Mouse (Mus musculus): ENCODE measurements around the gene Slc25a17. TPM values are rescaled to one million over a fixed set of nuclear protein-coding genes. Genes with fewer than 3 reads are reported as not detected.

The Slc25a17 gene
- polyA plus RNA-seq, 1 experiment from 2014 or later = 105 TPM

- no peak overlapping the region for H3K9ac ChIP-seq (ENCODE audit: low read length)
- ATAC-seq (replicated peaks; ENCODE audit: low FRiP score) = no peak
- H3K27ac ChIP-seq (ENCODE audit: low read depth, low read length) = no peak overlapping the region
- H3K9me3 ChIP-seq (ENCODE audit: control insufficient read depth, low read length) = no peaks in the 10 kb centered on the region
- H3K27me3 ChIP-seq (ENCODE audit: control insufficient read depth, insufficient read depth, low read length) = no peaks in the 10 kb centered on the region
- H3K36me3 ChIP-seq (ENCODE audit: control insufficient read depth, insufficient read depth, low read length) = no peaks in the 10 kb centered on the region
- no peaks in the 10 kb centered on the region; the same call in 1 of the 2 replicates for H3K4me1 ChIP-seq (replicated peaks; ENCODE audit: control insufficient read depth, insufficient read depth, low read length)
- no peak overlapping the region for H3K4me2 ChIP-seq (ENCODE audit: low read depth, low read length, severe bottlenecking)
- WGBS = 74% methylated on average over 2 of the region's 2 CpGs
- DNase-seq (ENCODE audit: low spot score) = no peak
- no peak overlapping the region for H3K4me3 ChIP-seq (ENCODE audit: low read depth, low read length)
Measured at GRCm38 (mm10) chr15:81348366-81348765, 12.2 kb downstream of the Slc25a17 start.

- no peaks in the 10 kb centered on the region; the same call in 1 of the 2 replicates for H3K4me1 ChIP-seq (replicated peaks; ENCODE audit: control insufficient read depth, insufficient read depth, low read length)
- H3K9me3 ChIP-seq (ENCODE audit: control insufficient read depth, low read length) = no peaks in the 10 kb centered on the region
- H3K9ac ChIP-seq (ENCODE audit: low read length) = no peak overlapping the region
- no peak overlapping the region for H3K27ac ChIP-seq (ENCODE audit: low read depth, low read length)
- H3K4me2 ChIP-seq (ENCODE audit: low read depth, low read length, severe bottlenecking) = no peak overlapping the region
- DNase-seq (ENCODE audit: low spot score) (no peak), ATAC-seq (replicated peaks; ENCODE audit: low FRiP score) (no peak)
- no peaks in the 10 kb centered on the region for H3K36me3 ChIP-seq (ENCODE audit: control insufficient read depth, insufficient read depth, low read length)
- 85% methylated on average over 2 of the region's 2 CpGs for whole genome bisulfite sequencing
- no peak overlapping the region for H3K4me3 ChIP-seq (ENCODE audit: low read depth, low read length)
- no peaks in the 10 kb centered on the region for H3K27me3 ChIP-seq (ENCODE audit: control insufficient read depth, insufficient read depth, low read length)
Measured at GRCm38 (mm10) chr15:81347466-81347865, 13.1 kb downstream of the Slc25a17 start.

- no peak overlapping the region for H3K27ac ChIP-seq (ENCODE audit: low read depth, low read length)
- H3K4me2 ChIP-seq (ENCODE audit: low read depth, low read length, severe bottlenecking) = no peak overlapping the region
- H3K9me3 ChIP-seq (ENCODE audit: control insufficient read depth, low read length) = no peaks in the 10 kb centered on the region
- DNase-seq (ENCODE audit: low spot score) (no peak), ATAC-seq (replicated peaks; ENCODE audit: low FRiP score) (no peak)
- no peaks in the 10 kb centered on the region for H3K4me1 ChIP-seq (replicated peaks; ENCODE audit: control insufficient read depth, insufficient read depth, low read length)
- WGBS = 97% methylated on average over 2 of the region's 2 CpGs
- H3K9ac ChIP-seq (ENCODE audit: low read length) = no peak overlapping the region
- H3K27me3 ChIP-seq (ENCODE audit: control insufficient read depth, insufficient read depth, low read length) = no peaks in the 10 kb centered on the region
- no peak overlapping the region for H3K4me3 ChIP-seq (ENCODE audit: low read depth, low read length)
- H3K36me3 ChIP-seq (ENCODE audit: control insufficient read depth, insufficient read depth, low read length) = no peaks in the 10 kb centered on the region; the same call in 1 of the 2 replicates
Measured at GRCm38 (mm10) chr15:81341426-81341825, 19.2 kb downstream of the Slc25a17 start.

- H3K4me2 ChIP-seq (ENCODE audit: low read depth, low read length, severe bottlenecking) = no peak overlapping the region
- no peak overlapping the region for H3K9ac ChIP-seq (ENCODE audit: low read length)
- ATAC-seq (replicated peaks; ENCODE audit: low FRiP score) (no peak), DNase-seq (ENCODE audit: low spot score) (no peak)
- no peaks in the 10 kb centered on the region for H3K4me1 ChIP-seq (replicated peaks; ENCODE audit: control insufficient read depth, insufficient read depth, low read length)
- H3K27me3 ChIP-seq (ENCODE audit: control insufficient read depth, insufficient read depth, low read length) = no peaks in the 10 kb centered on the region
- no peaks in the 10 kb centered on the region for H3K9me3 ChIP-seq (ENCODE audit: control insufficient read depth, low read length)
- no peak overlapping the region for H3K27ac ChIP-seq (ENCODE audit: low read depth, low read length)
- 95% methylated on average over 3 of the region's 3 CpGs for WGBS
- no peak overlapping the region for H3K4me3 ChIP-seq (ENCODE audit: low read depth, low read length)
- H3K36me3 ChIP-seq (ENCODE audit: control insufficient read depth, insufficient read depth, low read length) = no peaks in the 10 kb centered on the region; the same call in 1 of the 2 replicates
Measured at GRCm38 (mm10) chr15:81339158-81339557, 21.5 kb downstream of the Slc25a17 start.

- ATAC-seq (replicated peaks; ENCODE audit: low FRiP score) (no peak), DNase-seq (ENCODE audit: low spot score) (no peak)
- Histone ChIP-seq H3K27me3 (ENCODE audit: control insufficient read depth, insufficient read depth, low read length) (no peaks in the 10 kb centered on the region), H3K4me1 (replicated peaks; ENCODE audit: control insufficient read depth, insufficient read depth, low read length) (no peaks in the 10 kb centered on the region), H3K9me3 (ENCODE audit: control insufficient read depth, low read length) (no peaks in the 10 kb centered on the region), H3K27ac (ENCODE audit: low read depth, low read length) (no peak overlapping the region), H3K36me3 (ENCODE audit: control insufficient read depth, insufficient read depth, low read length) (no peaks in the 10 kb centered on the region; the same call in 1 of the 2 replicates), H3K4me3 (ENCODE audit: low read depth, low read length) (no peak overlapping the region), H3K9ac (ENCODE audit: low read length) (no peak overlapping the region), H3K4me2 (ENCODE audit: low read depth, low read length, severe bottlenecking) (no peak overlapping the region)
- 90% methylated on average over 5 of the region's 5 CpGs for WGBS
Measured at GRCm38 (mm10) chr15:81336466-81336865, 24.1 kb downstream of the Slc25a17 start.

GRCm38 (mm10) chr15:81332517-81332916 is 28.1 kb downstream of the Slc25a17 start:
- H3K4me2 ChIP-seq (ENCODE audit: low read depth, low read length, severe bottlenecking) = no peak overlapping the region
- H3K4me3 ChIP-seq (ENCODE audit: low read depth, low read length) = no peak overlapping the region
- no peaks in the 10 kb centered on the region for H3K4me1 ChIP-seq (replicated peaks; ENCODE audit: control insufficient read depth, insufficient read depth, low read length)
- H3K36me3 ChIP-seq (ENCODE audit: control insufficient read depth, insufficient read depth, low read length) = no peaks in the 10 kb centered on the region; the same call in 1 of the 2 replicates
- ATAC-seq (replicated peaks; ENCODE audit: low FRiP score) (no peak), DNase-seq (ENCODE audit: low spot score) (no peak)
- H3K9ac ChIP-seq (ENCODE audit: low read length) = no peak overlapping the region
- no peak overlapping the region for H3K27ac ChIP-seq (ENCODE audit: low read depth, low read length)
- H3K27me3 ChIP-seq (ENCODE audit: control insufficient read depth, insufficient read depth, low read length) = no peaks in the 10 kb centered on the region
- 90% methylated on average over 4 of the region's 4 CpGs for WGBS
- no peaks in the 10 kb centered on the region for H3K9me3 ChIP-seq (ENCODE audit: control insufficient read depth, low read length)

- WGBS = 70% methylated on average over 3 of the region's 3 CpGs
- H3K4me2 ChIP-seq (ENCODE audit: low read depth, low read length, severe bottlenecking) = no peak overlapping the region
- H3K27ac ChIP-seq (ENCODE audit: low read depth, low read length) = no peak overlapping the region
- DNase-seq (ENCODE audit: low spot score) = no peak
- H3K9ac ChIP-seq (ENCODE audit: low read length) = no peak overlapping the region
- H3K36me3 ChIP-seq (ENCODE audit: control insufficient read depth, insufficient read depth, low read length) = no peaks in the 10 kb centered on the region; the same call in 1 of the 2 replicates
- H3K4me3 ChIP-seq (ENCODE audit: low read depth, low read length) = no peak overlapping the region
- H3K4me1 ChIP-seq (replicated peaks; ENCODE audit: control insufficient read depth, insufficient read depth, low read length) = no peaks in the 10 kb centered on the region
- no peaks in the 10 kb centered on the region for H3K9me3 ChIP-seq (ENCODE audit: control insufficient read depth, low read length)
- no peak for ATAC-seq (replicated peaks; ENCODE audit: low FRiP score)
- no peaks in the 10 kb centered on the region for H3K27me3 ChIP-seq (ENCODE audit: control insufficient read depth, insufficient read depth, low read length)
Measured at GRCm38 (mm10) chr15:81330816-81331433, 29.7 kb downstream of the Slc25a17 start.

- 65% methylated on average over 5 of the region's 5 CpGs for WGBS
- no peaks in the 10 kb centered on the region for H3K27me3 ChIP-seq (ENCODE audit: control insufficient read depth, insufficient read depth, low read length)
- H3K9me3 ChIP-seq (ENCODE audit: control insufficient read depth, low read length) = no peaks in the 10 kb centered on the region
- H3K36me3 ChIP-seq (ENCODE audit: control insufficient read depth, insufficient read depth, low read length) = no peaks in the 10 kb centered on the region; the same call in 1 of the 2 replicates
- H3K4me2 ChIP-seq (ENCODE audit: low read depth, low read length, severe bottlenecking) = no peak overlapping the region
- no peak overlapping the region for H3K9ac ChIP-seq (ENCODE audit: low read length)
- no peak overlapping the region for H3K27ac ChIP-seq (ENCODE audit: low read depth, low read length)
- no peak overlapping the region for H3K4me3 ChIP-seq (ENCODE audit: low read depth, low read length)
- DNase-seq (ENCODE audit: low spot score) = no peak
- H3K4me1 ChIP-seq (replicated peaks; ENCODE audit: control insufficient read depth, insufficient read depth, low read length) = no peaks in the 10 kb centered on the region
- ATAC-seq (replicated peaks; ENCODE audit: low FRiP score) = no peak
Measured at GRCm38 (mm10) chr15:81329721-81330369, 30.8 kb downstream of the Slc25a17 start.

- no peaks in the 10 kb centered on the region for H3K9me3 ChIP-seq (ENCODE audit: control insufficient read depth, low read length)
- H3K27ac ChIP-seq (ENCODE audit: low read depth, low read length) = no peak overlapping the region
- H3K4me3 ChIP-seq (ENCODE audit: low read depth, low read length) = no peak overlapping the region
- 94% methylated on average over 7 of the region's 7 CpGs for WGBS
- peak; percentile 4 for DNase-seq (ENCODE audit: low spot score)
- no peaks in the 10 kb centered on the region; the same call in 1 of the 2 replicates for H3K36me3 ChIP-seq (ENCODE audit: control insufficient read depth, insufficient read depth, low read length)
- no peaks in the 10 kb centered on the region for H3K4me1 ChIP-seq (replicated peaks; ENCODE audit: control insufficient read depth, insufficient read depth, low read length)
- ATAC-seq (replicated peaks; ENCODE audit: low FRiP score) = no peak
- no peaks in the 10 kb centered on the region for H3K27me3 ChIP-seq (ENCODE audit: control insufficient read depth, insufficient read depth, low read length)
- no peak overlapping the region for H3K4me2 ChIP-seq (ENCODE audit: low read depth, low read length, severe bottlenecking)
- H3K9ac ChIP-seq (ENCODE audit: low read length) = no peak overlapping the region
Measured at GRCm38 (mm10) chr15:81327501-81327900, 33.1 kb downstream of the Slc25a17 start.
